Mouse (Mus musculus): Measurements from ENCODE around the gene Tef.

DNA sequence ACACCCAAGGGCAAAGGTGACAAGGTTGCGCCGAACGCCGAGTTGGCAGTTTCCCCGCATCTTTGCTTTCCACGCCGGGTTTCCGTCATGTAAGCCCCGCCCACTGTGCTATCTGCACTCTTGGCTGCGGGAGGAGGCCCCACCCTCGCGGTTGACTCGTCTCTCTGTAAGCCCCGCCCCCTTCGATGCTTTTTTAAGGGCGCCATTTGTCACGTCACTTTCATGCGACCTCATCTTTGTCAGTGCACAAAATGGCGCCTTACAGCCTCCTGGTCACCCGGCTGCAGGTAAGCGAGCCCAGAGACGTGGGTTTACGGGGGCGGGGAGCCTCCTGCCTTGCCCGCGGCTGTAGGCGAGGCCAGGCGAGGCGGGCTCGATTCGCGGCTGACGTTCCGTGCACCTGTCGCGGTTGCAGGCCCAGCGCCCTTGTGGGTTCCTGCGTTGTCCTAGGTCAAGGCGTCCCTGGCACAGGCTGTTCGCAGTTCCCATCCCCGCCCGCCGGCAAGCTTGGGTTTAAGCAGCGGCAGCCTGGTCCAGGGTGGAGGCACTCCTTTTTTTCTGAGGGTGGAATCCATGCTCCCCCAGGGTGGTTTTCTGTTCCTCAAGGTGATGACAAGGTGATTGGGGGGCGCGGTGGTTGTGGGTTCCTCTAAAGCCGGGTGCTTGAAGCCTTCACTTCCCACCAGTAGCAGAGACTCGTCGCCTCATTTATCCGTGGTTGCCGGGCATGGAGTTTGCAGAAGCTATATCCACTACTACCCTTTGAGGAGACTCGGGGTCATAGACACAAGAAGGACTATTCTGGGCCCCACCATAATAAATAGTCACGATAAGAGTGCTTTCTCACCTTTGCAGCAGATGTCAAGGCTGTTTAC is 70.3 kb downstream of the Tef start, which contains the start of gene Aco2:
- TF ChIP-seq POLR2A (IDR thresholded peaks at IDR 0.05; ENCODE audit: insufficient read depth, low read depth, low read length) (peak; percentile 92), CTCF (IDR thresholded peaks at IDR 0.05) (no peak)
